Mouse (Mus musculus) cortical plate, adult 2 months (tissue): Measurements from ENCODE around the gene Rimbp3.

Source experiments
- CTCF ChIP-seq: fragments of 200-500 bp; IDR thresholded peaks from 2 replicates; pipeline ENCODE4 v1.5.1; 2011; ENCODE audit warnings: mild to moderate bottlenecking, control low read depth, low read length; ENCODE audit not compliant: insufficient read depth; ENCODE audit errors: extremely low read depth
- POLR2A ChIP-seq: fragments of 200-500 bp; IDR thresholded peaks from 2 replicates; pipeline ENCODE4 v1.6.1; 2011; ENCODE audit warnings: mild to moderate bottlenecking, low read length, control low read depth; ENCODE audit not compliant: insufficient read depth; ENCODE audit errors: extremely low read depth

DNA sequence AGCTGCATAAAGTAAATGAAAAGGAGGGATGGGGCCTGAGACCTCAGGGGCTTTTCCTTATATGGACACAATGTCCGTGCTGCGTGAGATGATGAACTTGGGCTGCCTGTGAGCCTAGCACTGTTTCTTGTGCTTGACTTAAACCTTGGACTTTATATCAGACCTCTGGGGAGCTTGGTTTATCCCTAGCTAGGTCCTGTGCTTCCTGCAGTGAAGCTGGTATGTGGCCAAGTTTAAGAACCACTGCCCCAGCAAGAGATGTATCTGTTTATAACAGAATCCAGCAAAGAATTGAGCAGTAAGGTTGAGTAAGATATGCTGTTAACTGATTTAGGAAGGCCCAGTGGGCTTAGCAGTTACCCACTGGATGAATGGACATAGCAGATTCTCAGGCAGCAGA is 31.0 kb downstream of the Rimbp3 start:
- TF ChIP-seq CTCF (no peak), POLR2A (no peak)
